Mouse (Mus musculus) lung, embryonic 14.5 days (tissue): Measurements from ENCODE around the gene Inka2. TPM values are rescaled to one million over a fixed set of nuclear protein-coding genes. Genes with fewer than 3 reads are reported as not detected.

Source experiments
- ATAC-seq: fragments of 200-750 bp; cut with Nextera tagmentation; 2 replicates; pipeline ENCODE4 v1.8.0; 2017; ENCODE audit warnings: mild to moderate bottlenecking, moderate TSS enrichment, moderate library complexity; ENCODE audit not compliant: insufficient read depth
- DNase-seq: peaks from one replicate; pipeline ENCODE4 v3.0.0-alpha.2; 2015
- H3K27ac ChIP-seq: fragments of 300-500 bp; sonication (generic); 2 replicates; pipeline ENCODE4 v1.5.1; 2014; ENCODE audit warnings: low read depth, mild to moderate bottlenecking, moderate library complexity
- H3K27me3 ChIP-seq: fragments of 300-500 bp; sonication (generic); 2 replicates; pipeline ENCODE4 v1.6.1; 2014; ENCODE audit warnings: low read length, control low read depth; ENCODE audit not compliant: insufficient read depth
- H3K36me3 ChIP-seq: fragments of 300-500 bp; sonication (generic); 2 replicates; pipeline ENCODE4 v1.6.1; 2014; ENCODE audit warnings: control low read depth; ENCODE audit not compliant: insufficient read depth
- H3K4me1 ChIP-seq: fragments of 300-500 bp; sonication (generic); 2 replicates; pipeline ENCODE4 v1.6.1; 2014; ENCODE audit warnings: antibody characterized with exemption, control low read depth; ENCODE audit not compliant: insufficient read depth
- H3K4me2 ChIP-seq: fragments of 300-500 bp; sonication (generic); 2 replicates; pipeline ENCODE4 v1.6.1; 2014; ENCODE audit warnings: mild to moderate bottlenecking
- H3K4me3 ChIP-seq: fragments of 300-500 bp; sonication (generic); 2 replicates; pipeline ENCODE4 v1.5.1; 2014; ENCODE audit warnings: low read depth, low read length
- H3K9ac ChIP-seq: fragments of 300-500 bp; sonication (generic); 2 replicates; pipeline ENCODE4 v1.6.1; 2014
- H3K9me3 ChIP-seq: fragments of 300-500 bp; sonication (generic); 2 replicates; pipeline ENCODE4 v1.6.1; 2016; ENCODE audit warnings: low read depth, low read length, control low read depth
- CTCF ChIP-seq: IDR thresholded peaks from 2 replicates; pipeline ENCODE4 v1.5.1; 2016; ENCODE audit warnings: antibody characterized with exemption, low read depth
- WGBS: fragments of 180-500 bp; shearing (Covaris S2); extraction: QIAGEN DNeasy Blood & Tissue Kit; methylation state at CpG from one replicate; pipeline ENCODE4 v1.1.7; 2014; 5-methylcytosine and 5-hydroxymethylcytosine counted together
- polyA plus RNA-seq: library from polyadenylated mRNA; unstranded; fragments of >200 nt; fragmentation: Nextera tagmentation; extraction: Ambion mirVana; gene quantifications from 2 replicates; pipeline ENCODE4 v1.2.1, GENCODE M21; 2014

Inka2 gene
- 1.2 and 1.6 TPM in 2 replicates for polyA plus RNA-seq

- no peaks in the 10 kb centered on the region for H3K9me3 ChIP-seq
- no peaks in the 10 kb centered on the region for H3K27me3 ChIP-seq
- H3K4me2 ChIP-seq = peak within 1 kb of the TSS; percentile 99
- no peak for TF ChIP-seq CTCF
- ATAC-seq = peak; percentile 92
- peaks cover 19% of the 10 kb centered on the region for H3K4me1 ChIP-seq
- DNase-seq = peak; percentile 94
- H3K4me3 ChIP-seq = peak within 1 kb of the TSS; percentile 58
- H3K27ac ChIP-seq = peak within 1 kb of the TSS; percentile 44
- H3K36me3 ChIP-seq = no peaks in the 10 kb centered on the region
- WGBS = 5% methylated on average over 40 of the region's 43 CpGs
- peak within 1 kb of the TSS; percentile 63 for H3K9ac ChIP-seq
Measured at GRCm38 (mm10) chr3:105704031-105705008, at the start of gene Inka2. Gene Inka2, plus strand, starts transcription at chr3:105704599.

DNA sequence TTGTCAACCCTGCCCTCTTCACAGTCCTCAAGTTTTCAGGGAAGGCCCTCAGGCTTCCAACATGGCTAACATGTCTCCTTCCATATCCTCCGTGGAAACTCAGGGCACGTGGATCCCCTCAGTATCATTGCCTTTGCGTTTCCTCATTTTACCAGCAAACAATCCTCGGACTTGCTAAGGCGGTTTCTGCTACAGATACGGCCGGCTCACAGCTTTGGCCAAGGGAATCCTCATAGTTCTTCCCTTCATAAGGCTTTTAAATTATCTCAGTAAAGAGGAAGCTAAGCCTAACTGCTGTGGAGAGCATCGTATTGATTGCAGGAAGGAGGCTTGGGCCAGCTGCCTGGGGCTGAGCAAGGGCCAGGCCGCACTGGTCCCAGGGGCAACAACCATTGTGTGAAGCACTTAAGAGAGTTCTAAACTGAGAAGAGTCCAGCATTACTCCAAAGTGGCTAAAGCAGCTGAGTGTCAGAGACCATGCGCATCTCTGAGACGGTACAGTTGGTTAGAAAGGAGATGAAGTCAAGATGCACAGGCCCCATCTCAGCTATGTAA lies 49.3 kb upstream of the Inka2 start:
- no peaks in the 10 kb centered on the region for H3K4me1 ChIP-seq
- no peak overlapping the region for H3K27ac ChIP-seq
- H3K27me3 ChIP-seq = no peaks in the 10 kb centered on the region
- DNase-seq = no peak
- H3K36me3 ChIP-seq = no peaks in the 10 kb centered on the region
- H3K9me3 ChIP-seq = no peaks in the 10 kb centered on the region
- WGBS = 92% methylated on average over 11 of the region's 11 CpGs
- ATAC-seq = no peak
- H3K9ac ChIP-seq = no peak overlapping the region
- no peak overlapping the region for H3K4me2 ChIP-seq
- no peak overlapping the region for H3K4me3 ChIP-seq
- no peak for TF ChIP-seq CTCF

DNA sequence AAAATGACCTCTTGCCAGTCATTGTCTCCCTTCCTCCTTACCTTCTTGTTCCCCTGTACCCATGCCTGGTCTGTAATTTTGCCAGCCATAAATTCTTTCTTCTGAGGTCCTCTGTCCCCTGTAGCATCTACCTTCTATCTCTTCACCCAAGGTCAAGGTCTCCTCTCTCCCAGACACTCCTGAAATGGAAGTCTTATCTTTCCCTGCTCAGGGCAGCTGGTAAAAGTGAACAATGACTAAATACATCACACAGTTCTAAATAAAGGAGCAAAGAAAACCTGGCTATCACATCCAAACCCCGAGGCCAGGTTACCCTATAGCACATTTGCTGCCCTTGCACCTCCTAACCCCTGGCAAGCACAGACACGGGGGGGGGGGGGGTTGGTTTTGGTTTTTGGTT lies 43.9 kb upstream of the Inka2 start:
- 53% methylated on average over 2 of the region's 2 CpGs for WGBS
- ATAC-seq (no peak), DNase-seq (no peak)
- Histone ChIP-seq H3K9ac (no peak overlapping the region), H3K9me3 (no peaks in the 10 kb centered on the region), H3K4me1 (no peaks in the 10 kb centered on the region), H3K4me3 (no peak overlapping the region), H3K27ac (no peak overlapping the region), H3K27me3 (no peaks in the 10 kb centered on the region), H3K36me3 (no peaks in the 10 kb centered on the region), H3K4me2 (no peak overlapping the region)
- TF ChIP-seq CTCF = no peak

- no peak for ATAC-seq
- 51% methylated on average over 8 of the region's 8 CpGs for WGBS
- DNase-seq = peak; percentile 29
Measured at GRCm38 (mm10) chr3:105663043-105663442, 41.4 kb upstream of the Inka2 start.

GRCm38 (mm10) chr3:105665105-105665765 lies 39.2 kb upstream of the Inka2 start:
- no peak overlapping the region for H3K27ac ChIP-seq
- DNase-seq = no peak
- no peak overlapping the region for H3K9ac ChIP-seq
- H3K4me2 ChIP-seq = no peak overlapping the region
- no peak for TF ChIP-seq CTCF
- no peaks in the 10 kb centered on the region for H3K27me3 ChIP-seq
- 78% methylated on average over 9 of the region's 9 CpGs for WGBS
- no peak overlapping the region for H3K4me3 ChIP-seq
- no peak for ATAC-seq
- H3K9me3 ChIP-seq = no peaks in the 10 kb centered on the region
- no peaks in the 10 kb centered on the region for H3K36me3 ChIP-seq
- H3K4me1 ChIP-seq = no peaks in the 10 kb centered on the region

More at GRCm38 (mm10) chr3:105663043-105663442, 41.4 kb upstream of the Inka2 start:
- TF ChIP-seq CTCF = no peak
- H3K36me3 ChIP-seq = no peaks in the 10 kb centered on the region
- H3K27ac ChIP-seq = no peak overlapping the region
- no peak overlapping the region for H3K4me2 ChIP-seq
- no peak overlapping the region for H3K4me3 ChIP-seq
- H3K9me3 ChIP-seq = no peaks in the 10 kb centered on the region
- no peak overlapping the region for H3K9ac ChIP-seq
- no peaks in the 10 kb centered on the region for H3K4me1 ChIP-seq
- H3K27me3 ChIP-seq = no peaks in the 10 kb centered on the region

GRCm38 (mm10) chr3:105666996-105667523 lies 37.3 kb upstream of the Inka2 start:
- Histone ChIP-seq H3K9me3 (no peaks in the 10 kb centered on the region), H3K36me3 (no peaks in the 10 kb centered on the region), H3K4me1 (no peaks in the 10 kb centered on the region), H3K4me3 (no peak overlapping the region), H3K27me3 (no peaks in the 10 kb centered on the region), H3K4me2 (no peak overlapping the region), H3K9ac (no peak overlapping the region), H3K27ac (no peak overlapping the region)
- WGBS = 59% methylated on average over 4 of the region's 4 CpGs
- TF ChIP-seq CTCF = peak; percentile 7; the same call in 1 of the 2 replicates
- DNase-seq (no peak), ATAC-seq (no peak)
